ENCODE assay signal across 14 mouse cellular contexts in genomic region chr9:70934587-70935295, GRCm38 (mm10). TPM values are rescaled to one million over a fixed set of nuclear protein-coding genes. Genes with fewer than 3 reads are reported as not detected.
"Had no signal": no experiment of that assay in that cellular context is flagged by ENCODE, and none has a peak within 500 bp of the region (broad histone marks: within the 10 kb centered on the region; RNA-seq: fewer than 3 reads in every experiment).

No protein-coding gene starts in this region.

- H3K9ac ChIP-seq: lung, embryonic 14.5 days; midbrain, embryonic 12.5 days; neural tube, embryonic 13.5 days; stomach, embryonic 15.5 days had no signal

- H3K36me3 ChIP-seq: limb, embryonic 10.5 days; midbrain, embryonic 12.5 days; neural tube, embryonic 13.5 days; stomach, embryonic 15.5 days had no signal

- ATAC-seq: hindbrain, embryonic 16.5 days; inflammation-experienced regulatory T-cells, adult 6 months; midbrain, embryonic 16.5 days had no signal

- H3K27me3 ChIP-seq: midbrain, embryonic 12.5 days; neural tube, embryonic 13.5 days; stomach, embryonic 15.5 days had no signal

- H3K4me2 ChIP-seq: lung, embryonic 14.5 days; midbrain, embryonic 12.5 days; neural tube, embryonic 13.5 days; stomach, embryonic 15.5 days had no signal

- DNase-seq: kidney, postnatal 14 days; lung, embryonic 14.5 days; right cerebral cortex, postnatal 14 days; thymus, adult 2 months; thymus, postnatal 25 days had no signal

- H3K27ac ChIP-seq: left cerebral cortex, adult 2 months; limb, embryonic 10.5 days; midbrain, embryonic 12.5 days; neural tube, embryonic 13.5 days; stomach, embryonic 15.5 days had no signal

- H3K4me1 ChIP-seq: limb, embryonic 10.5 days; midbrain, embryonic 12.5 days; neural tube, embryonic 13.5 days; stomach, embryonic 15.5 days had no signal

- H3K9me3 ChIP-seq: limb, embryonic 10.5 days; midbrain, embryonic 12.5 days; neural tube, embryonic 13.5 days; stomach, embryonic 15.5 days had no signal

- H3K4me3 ChIP-seq: left cerebral cortex, adult 2 months; limb, embryonic 10.5 days; midbrain, embryonic 12.5 days; neural tube, embryonic 13.5 days; stomach, embryonic 15.5 days had no signal

RNA-seq across cellular contexts. Expression of gene Lipc, which starts 17.3 kb away (rescaled TPM):
- polyA plus RNA-seq: inflammation-experienced regulatory T-cells, adult 6 months; limb, embryonic 10.5 days; midbrain, embryonic 12.5 days; testis, adult 2 months had no signal
